Mouse (Mus musculus) inflammation-experienced regulatory T-cells, adult 16 weeks (primary cell): ENCODE results near the gene Ctsll3. TPM values are rescaled to one million over a fixed set of nuclear protein-coding genes. Genes with fewer than 3 reads are reported as not detected.

Experiments used
- polyA plus RNA-seq: library from polyadenylated mRNA; unstranded; fragments of 100-300 nt; shearing (Covaris generic); gene quantifications from one replicate; pipeline ENCODE4 v1.2.1, GENCODE M21; 2017

Ctsll3 gene
- polyA plus RNA-seq, result not detected

GRCm38 (mm10) chr13:60802749-60803148 lies at the start of gene Ctsll3:
Gene Ctsll3, minus strand, starts transcription at chr13:60802849.

DNA sequence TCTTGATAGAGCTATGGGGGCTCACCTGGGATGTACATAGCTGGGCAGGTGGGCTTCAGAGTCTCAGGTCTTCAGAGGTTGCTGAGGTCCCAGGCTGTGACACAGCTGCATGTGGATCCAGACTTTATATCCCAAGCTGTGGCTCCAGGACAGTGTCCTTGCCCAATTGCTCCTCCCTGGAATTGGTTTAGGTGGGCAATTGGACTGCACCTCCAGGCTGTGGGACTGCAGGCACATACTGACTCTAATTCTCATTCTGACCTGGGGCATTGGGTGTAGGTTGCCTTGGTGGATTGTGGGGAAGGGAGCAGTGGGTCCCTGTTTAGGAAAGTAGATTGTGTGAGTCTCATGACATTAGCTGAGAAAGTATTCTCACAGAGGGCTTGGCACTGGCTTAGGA lies 16.4 kb downstream of the Ctsll3 start, which contains the start of gene BC051665:
Gene BC051665 (minus strand): TSS at position 101 of the 400 bp plus-strand sequence.

Other genes starting within 250 kb of the Ctsll3 start
- gene Dapk1, start 200.9 kb downstream of the Ctsll3 start, polyA plus RNA-seq, result 2.3 TPM
- gene BC051665, start 16.5 kb downstream of the Ctsll3 start, polyA plus RNA-seq, result not detected
- gene 4930486L24Rik, start 61.6 kb upstream of the Ctsll3 start, polyA plus RNA-seq, result 2.0 TPM
- not detected for gene Gm49392, start 94.0 kb upstream of the Ctsll3 start, polyA plus RNA-seq
- gene Ctla2b, start 94.6 kb upstream of the Ctsll3 start, polyA plus RNA-seq, result 8.4 TPM
- not detected for gene Tpbpb, start 102.0 kb upstream of the Ctsll3 start, polyA plus RNA-seq
- gene Gm49393, start 132.7 kb upstream of the Ctsll3 start, polyA plus RNA-seq, result not detected
- gene Gm49391, start 133.7 kb upstream of the Ctsll3 start, polyA plus RNA-seq, result not detected
- gene Ctla2a, start 133.8 kb upstream of the Ctsll3 start, polyA plus RNA-seq, result 39.0 TPM
- not detected for gene Tpbpa, start 139.1 kb upstream of the Ctsll3 start, polyA plus RNA-seq
- gene Ctsj, start 203.1 kb upstream of the Ctsll3 start, polyA plus RNA-seq, result not detected
- not detected for gene Ctsq, start 237.8 kb upstream of the Ctsll3 start, polyA plus RNA-seq